Mouse (Mus musculus) lung, postnatal 0 days (tissue): ENCODE results near the gene Mrvi1.

Experiments
- CTCF ChIP-seq: IDR thresholded peaks from 2 replicates; pipeline ENCODE4 v1.5.1; 2016; ENCODE audit warnings: antibody characterized with exemption, mild to moderate bottlenecking
- EP300 ChIP-seq: IDR thresholded peaks from 2 replicates; pipeline ENCODE4 v1.6.1; 2016; ENCODE audit warnings: antibody characterized with exemption, mild to moderate bottlenecking, control low read depth

DNA sequence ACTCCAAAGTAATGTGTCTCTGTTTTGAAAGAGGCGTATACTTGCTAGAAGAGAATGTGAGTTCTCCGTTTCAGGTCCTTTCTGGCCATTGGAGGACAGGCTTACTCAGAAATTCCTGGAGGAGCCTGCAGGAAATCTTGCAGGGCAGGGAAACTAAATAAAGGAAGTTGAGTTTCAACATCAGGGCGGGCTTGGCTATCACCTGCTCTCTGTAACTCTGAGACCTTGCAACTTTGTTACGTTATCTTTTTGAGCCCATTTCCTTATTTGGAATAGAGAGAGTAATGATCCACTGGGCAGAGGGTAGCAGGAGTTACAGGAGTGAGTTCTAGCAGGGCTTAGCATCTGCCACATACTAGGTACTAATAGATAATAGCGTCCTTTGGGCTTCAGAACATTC is 122.1 kb downstream of the Mrvi1 start:
- TF ChIP-seq CTCF (no peak), EP300 (peak; percentile 96)
